Mouse (Mus musculus) brain, adult 2 months (tissue): ENCODE measurements around the gene Xrcc5.

Experiments
- DNase-seq: peaks from one replicate; pipeline ENCODE4 v3.0.0; 2011; ENCODE audit warnings: low read depth, low spot score

Gene Xrcc5

DNA sequence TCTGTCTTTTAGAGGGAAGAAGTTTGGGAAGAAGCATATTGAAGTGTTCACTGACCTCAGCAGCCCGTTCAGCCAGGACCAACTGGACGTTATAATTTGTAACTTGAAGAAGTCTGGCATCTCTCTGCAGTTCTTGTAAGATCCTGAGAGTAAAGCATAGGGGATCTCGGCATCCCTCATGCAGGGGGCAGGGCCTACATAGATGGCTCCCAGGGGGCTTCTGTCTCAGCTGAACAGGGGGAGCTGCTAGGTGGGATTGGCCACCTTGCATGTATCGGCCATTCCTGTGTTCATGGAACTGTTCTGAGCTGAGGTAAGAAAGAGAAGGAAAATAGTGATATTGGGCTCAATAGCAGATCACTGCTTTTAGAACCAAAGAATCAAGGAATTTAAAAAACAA, 8.2 kb downstream of the Xrcc5 start:
- DNase-seq, result no peak

DNA sequence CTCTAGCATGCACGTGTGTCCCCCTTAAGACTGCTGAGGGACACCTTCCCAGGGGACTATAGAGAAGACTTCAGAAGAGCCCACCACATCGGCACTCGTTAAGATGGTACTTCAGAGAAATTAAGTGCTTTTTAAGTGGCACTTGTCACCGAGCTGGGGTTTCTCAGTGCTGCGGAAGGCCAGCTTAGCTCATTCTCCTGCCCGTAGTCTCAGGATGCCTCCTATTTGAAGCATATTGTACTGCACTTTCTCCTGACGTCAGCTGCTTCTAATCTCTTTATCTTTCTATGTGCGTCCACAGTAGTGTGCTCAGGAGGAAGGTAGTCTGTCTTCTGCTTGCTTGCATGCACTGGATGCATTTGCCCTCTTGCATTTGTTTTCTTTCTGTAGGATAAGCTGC, 9.2 kb downstream of the Xrcc5 start:
- DNase-seq, result peak; percentile 10

DNA sequence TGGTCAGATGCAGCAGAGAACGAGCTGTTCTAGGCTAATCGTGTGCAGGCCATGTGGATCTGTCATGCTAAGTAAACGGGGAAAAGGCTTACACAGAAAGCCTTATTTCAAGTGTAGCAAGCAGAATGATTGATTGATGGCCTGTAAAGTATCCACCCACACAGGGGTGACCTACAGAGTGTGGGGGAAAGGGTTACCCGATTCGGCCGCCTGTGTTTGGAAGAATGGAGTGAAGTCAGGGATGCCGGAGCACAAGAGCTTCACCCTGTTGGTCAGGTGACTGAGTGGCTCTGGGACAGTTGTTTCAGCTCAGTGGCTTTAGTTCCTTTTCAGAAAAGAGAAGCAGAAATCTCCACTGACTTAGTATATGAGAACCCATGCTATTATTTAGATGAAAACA, 9.7 kb downstream of the Xrcc5 start:
- no peak for DNase-seq

DNA sequence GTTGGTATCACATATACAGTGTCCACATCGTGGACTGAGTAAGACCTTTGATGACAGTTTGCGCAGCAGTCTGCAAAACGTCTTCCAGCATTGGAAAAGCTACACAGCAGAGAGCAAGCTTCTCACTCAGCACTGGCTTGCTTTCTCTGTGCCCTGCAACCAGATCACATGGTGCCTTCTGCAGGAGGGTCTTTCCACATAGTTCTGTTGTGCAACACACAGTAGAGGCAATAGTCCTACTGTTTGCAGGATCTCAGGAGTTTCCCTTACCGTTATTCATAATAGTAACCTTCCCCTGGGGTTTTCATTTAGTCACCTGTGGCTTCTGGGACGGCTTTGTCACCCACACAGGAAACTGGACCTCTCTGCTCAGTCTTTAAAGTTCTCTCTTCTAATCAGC, 13.5 kb downstream of the Xrcc5 start:
- DNase-seq, result no peak

DNA sequence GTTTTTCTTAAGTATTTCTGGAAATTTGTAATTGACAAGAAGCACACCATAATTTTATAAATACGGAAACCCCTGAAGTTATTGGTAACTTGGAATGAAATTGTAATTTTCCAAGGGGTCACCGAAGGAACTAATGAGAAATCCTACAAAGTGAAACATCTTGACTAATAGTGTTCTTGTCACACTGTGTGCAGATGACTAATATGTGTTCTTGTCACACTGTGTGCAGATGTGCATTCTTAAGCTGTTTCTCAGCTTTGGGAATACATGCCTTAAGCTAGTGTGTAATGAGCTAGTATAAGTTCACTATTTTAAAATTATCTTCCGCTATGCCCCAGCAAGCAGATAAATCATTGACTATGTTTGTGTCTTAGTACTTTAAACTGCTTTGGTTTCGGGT, 16.0 kb downstream of the Xrcc5 start:
- no peak for DNase-seq

DNA sequence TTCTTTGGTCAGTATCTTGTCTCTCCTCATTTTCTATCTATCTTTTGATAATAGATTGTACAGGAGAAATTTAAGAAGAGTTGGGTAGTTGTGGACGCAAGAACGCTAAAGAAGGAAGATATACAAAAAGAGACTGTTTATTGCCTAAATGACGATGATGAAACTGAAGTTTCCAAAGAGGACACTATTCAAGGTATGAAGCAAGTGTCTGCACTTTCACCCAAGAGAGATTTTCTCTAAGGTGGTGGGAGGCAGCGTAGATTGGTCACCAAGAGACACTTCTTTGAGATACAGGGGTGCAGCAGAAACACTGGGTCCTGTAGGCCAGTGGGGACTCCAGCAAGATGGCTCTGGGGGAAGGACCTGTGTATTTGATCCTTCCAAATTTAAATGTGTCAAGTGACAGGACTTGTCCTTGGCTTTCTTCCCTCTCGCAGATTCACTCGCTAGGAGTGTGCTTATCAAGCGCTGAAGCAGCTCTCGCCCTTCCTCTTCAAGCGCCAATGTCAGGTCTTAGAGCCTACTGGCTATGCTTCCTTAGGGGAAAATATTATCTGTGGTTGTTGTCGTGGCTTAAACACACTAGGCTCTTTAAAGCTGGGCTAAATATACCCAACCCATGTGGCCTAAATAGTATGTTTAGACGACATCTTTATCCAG, 19.1 kb downstream of the Xrcc5 start:
- DNase-seq, result no peak

DNA sequence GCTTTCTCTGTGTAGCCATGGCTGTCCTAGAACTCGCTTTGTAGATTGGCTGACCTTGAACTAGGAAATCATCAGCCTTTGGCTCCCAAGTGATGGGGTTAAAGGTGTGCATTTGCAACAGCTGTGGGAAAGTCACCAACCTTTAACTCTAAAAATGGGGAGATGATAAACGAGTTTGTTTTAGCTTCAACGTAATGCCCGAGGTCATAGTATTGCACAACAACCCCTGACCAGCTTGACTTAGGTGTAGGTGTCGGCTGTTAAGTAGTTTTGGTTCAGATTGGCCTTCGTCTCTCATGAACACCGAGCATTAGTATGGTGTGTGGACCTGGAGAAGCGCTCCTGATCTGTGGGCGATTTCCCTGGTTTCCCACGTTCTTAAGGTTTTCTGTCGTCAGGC, 27.6 kb downstream of the Xrcc5 start:
- no peak for DNase-seq

DNA sequence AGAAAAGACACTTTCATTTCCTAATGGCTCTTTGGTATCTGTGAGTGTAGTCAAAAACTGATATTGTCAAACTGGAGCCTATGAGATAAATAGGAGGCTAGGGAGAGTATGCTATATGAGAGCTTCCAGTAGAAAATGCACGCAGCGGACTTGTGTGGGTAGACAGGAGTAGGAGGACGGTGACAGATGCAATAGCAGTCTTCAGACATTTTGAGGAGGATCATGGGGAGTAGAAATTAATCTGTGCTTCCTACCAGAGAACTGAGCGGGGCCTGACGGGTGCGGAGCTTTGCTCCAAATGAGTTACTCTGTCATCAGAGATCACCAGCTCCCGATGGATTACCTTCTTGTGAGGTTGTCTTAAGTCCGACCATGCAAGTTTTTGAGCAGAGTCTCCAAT, 29.6 kb downstream of the Xrcc5 start:
- peak; percentile 73 for DNase-seq

DNA sequence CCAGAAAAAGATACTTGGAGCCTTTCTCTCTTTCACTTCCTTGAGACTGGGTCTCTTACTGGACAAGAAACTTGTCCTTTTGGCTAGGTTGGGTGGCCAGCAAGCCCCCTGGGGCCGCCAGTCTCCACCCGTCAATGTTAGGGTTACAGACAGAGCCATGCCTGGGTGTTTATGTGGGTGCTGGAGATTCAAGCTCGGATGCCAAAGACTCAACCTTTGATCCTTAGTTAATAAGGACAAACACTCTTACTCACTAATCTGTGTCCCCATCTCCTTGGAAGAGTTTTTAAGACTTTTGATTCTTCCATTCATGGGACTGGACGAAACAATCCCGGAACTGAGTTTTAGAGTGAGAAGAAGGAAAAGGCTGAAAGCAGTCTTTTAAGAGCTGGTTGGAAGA, 31.1 kb downstream of the Xrcc5 start:
- no peak for DNase-seq

DNA sequence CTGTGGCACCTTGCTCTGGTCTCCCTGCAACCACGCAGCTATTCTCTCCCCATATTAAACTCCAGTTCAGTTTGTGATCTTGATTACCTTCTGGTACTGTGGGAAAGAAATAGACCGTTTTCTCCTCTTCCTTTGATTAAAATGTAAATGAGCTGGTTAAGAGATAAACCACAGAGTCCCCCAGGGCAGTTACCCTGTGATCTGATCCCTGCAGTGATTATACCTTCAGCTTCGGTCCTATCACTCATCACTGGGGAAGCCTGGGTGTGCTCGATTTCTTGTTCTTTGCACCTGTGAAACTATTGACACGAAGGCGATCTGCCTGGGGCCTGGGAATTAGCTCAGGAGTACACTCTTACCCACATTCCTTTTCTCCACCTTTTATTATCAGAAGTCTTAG, 40.7 kb downstream of the Xrcc5 start:
- DNase-seq, result no peak

DNA sequence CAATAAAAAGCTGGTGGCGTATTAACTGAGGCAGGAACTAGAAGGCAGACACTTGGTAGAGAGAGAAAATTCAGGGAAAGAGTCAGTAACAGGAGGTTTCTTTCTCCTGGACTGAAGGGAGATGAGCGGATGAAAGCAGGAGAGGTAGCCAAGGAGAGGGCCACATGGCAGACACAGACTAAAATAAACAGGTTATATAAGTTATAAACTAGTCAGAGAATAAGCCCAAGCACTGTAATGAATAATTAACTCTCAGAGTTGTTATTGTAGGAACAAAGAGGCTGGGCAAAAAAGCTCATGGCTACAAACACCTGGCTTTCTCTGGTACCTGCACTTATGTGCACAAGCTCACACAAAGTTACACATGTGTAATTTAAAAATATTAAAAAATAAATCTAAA, 47.6 kb downstream of the Xrcc5 start:
- DNase-seq, result no peak

DNA sequence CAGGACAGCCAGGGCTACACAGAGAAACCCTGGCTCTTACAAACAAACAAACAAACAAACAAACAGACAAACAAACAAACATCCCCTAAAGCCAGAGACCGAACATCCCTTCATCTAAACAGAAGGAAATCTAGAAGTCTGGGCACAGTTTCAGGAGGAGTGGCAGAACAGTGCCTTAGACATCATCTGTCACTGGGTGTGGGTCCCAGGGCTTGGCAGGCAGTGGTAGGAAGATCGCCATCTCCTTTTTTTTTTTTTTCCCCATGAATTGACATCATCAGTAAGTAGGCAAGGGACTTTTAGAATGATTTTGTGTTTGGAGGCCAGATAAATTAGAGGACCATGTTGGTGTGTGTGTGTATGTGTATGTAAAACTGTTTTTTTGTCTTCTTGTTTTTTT, 51.0 kb downstream of the Xrcc5 start:
- no peak for DNase-seq

DNA sequence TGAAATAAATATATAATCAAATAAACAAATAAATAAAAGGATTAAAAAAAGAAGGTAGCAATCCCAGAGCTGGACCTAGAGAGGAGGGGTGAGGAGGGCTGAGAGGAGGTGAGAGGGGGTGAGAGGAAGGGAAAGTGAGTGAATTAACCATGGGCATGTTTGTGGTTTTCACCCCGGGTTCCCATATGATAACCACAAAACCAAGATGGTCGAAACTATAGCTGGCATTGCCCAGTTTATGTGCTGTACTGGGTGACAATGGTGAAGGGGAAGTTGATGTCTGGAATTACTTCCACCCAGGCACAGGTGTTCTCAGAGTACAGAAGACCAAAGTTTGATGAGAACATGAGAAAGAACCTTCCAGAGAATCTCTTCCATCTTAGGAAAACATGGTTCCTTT, 52.2 kb downstream of the Xrcc5 start:
- DNase-seq, result no peak

DNA sequence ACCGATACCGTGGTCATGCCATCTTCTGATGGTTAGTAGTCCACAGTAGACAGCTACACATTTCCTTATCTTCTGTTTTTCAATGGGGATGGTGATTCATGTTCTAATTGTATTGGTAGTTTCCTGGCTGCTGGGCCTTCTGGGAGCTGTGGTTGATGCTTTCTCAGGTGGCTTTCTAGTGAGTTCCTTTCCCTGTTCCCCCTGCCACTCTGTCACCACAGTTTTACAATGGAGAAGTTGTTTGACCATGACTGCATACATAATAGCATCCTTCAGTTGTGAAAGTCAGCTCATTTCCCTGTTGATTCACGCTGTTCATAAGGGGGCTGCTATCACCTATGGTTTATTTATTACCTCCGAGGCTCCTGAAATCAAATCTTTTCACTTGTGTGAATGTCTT, 53.6 kb downstream of the Xrcc5 start:
- DNase-seq, result no peak

DNA sequence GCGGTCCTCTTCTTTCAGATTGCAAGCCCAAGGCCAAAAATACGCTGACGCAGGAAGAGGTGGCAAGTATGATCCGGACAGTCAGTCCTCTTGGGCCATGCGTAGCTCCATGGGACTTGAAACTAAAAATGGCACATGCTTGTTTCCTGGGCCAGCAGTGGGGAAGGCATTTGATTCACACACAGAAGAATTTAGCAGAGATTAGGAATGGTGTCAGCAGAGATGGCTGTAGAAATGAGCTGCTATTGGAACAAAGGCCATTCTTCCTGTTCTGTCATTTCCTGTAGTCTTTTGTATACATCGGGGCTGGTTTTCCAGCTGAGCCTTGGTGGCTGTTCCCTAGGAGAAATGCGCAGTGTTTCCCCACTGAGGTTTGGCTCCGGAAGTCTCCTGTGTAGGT, 57.4 kb downstream of the Xrcc5 start:
- DNase-seq, result peak; percentile 36

DNA sequence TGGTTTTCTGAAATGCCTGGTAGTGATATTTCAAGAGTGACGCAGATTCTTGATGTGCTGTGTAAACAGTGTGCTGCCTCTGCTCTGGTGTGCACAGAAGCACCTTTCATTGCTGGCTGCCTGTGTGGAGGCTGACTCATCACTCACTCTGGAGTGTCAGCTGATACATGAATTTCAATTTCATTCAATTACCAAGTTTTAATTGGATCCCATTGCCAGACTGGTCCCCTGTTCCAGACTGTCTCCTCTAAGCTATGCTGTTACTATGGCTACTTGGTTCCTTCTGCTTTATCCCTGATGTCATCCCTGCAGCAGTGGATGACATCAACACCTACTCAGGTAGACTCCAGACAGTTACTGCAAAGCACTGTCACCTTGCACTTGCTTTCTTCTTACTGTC, 65.3 kb downstream of the Xrcc5 start:
- DNase-seq, result peak; percentile 82

DNA sequence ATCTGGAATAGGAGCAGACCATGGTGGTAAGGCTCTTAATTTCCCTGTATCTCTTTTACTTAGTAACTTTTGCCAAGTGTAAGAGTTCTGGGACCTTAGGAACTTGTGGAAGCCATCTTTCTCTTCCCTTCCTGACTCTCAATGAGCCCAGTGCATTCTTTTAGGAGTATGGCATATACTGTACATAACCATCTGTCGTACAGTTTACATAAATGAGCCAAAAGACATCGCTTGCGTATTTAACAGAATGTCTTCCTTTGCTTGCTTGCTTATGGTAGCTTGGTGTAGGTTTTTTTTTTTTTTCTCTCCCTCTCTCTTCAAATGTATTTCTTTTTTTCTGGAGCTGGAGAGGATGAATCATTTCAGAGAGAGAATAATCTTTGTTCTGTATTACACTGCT, 65.7 kb downstream of the Xrcc5 start:
- DNase-seq, result peak; percentile 29

DNA sequence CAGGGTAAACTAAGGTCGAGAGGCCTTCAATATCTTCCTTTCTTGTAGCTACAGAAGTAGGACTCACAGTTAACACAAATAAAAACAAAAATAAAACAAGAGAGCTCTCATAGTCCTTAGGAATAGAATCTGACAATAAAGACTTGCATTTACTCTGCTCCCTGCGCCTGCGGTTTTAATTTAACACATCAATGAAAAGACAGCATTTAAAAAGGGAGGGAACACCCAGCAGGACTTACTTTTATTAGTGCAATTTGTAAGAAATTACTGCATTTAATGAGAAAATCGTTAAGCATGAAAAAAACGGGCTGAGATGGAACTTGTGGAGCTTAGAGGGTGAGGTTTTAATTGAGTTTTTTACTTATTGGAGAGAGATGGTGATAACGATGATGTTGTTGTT, 66.4 kb downstream of the Xrcc5 start:
- DNase-seq, result no peak

DNA sequence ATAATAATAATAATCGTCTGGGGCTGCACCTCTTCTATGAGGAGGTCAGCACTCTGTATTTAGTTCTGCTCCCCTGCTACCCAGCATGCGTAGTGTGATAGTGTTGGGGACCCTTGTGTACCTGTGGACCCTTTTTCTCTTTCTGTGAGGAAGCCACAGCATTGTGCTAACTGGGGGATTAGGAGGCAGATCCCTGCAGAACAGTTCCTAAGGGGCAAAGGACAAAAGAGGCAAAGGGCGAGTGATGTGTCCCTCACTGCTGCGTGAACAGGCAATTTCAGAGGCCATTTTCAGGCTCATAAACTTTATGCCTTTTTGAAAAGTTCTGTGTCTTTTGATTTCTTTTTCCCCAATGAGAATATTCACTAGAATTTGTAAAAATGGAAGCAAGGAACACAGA, 66.8 kb downstream of the Xrcc5 start:
- no peak for DNase-seq

DNA sequence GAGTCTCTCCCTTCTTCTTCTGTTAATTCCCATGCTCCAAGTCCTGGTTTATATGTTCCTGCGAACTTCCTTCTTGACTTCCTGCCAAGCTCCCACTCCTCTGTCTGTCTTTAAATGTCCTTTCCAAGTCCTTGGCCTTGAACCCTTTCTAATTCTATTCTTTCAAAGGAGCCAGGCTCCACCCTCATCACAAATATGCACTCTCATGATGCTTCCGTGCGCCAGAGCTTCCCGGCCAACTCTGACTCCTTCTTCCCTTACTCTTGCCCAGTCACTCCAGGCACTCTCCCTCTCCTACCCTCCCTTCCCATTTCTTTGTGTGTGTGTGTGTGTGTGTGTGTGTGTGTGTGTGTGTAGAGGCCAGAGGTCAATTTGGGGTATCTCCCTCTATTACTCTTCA, 70.9 kb downstream of the Xrcc5 start:
- no peak for DNase-seq

DNA sequence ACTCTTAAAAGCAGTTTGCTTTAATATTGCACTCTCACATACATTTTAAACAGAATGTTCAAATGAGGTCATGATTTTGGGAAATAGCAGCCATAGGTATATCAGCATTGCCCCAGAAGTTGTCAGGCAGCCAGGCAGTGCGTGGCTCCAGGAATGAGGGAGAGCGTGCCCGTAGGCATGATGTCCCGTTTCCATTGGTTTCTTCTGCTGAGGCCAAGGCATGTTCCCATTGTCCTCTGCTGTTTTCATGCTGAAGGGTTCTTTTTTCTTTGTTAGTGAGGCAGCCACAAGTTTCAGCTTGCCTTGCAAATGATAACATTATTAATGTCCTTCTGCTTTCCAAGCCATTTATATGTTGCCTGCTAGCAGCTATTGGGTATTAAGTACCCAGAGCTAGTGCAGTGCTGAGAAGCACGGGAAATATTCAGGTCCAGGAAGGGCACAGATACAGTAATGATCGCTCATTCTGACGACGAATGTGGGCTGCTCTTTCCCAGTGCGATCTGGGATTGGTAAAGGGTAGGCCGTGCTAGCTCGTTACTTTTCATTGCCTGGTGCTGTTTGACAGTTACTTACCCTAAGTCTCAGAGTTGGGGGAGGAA, 72.6 kb downstream of the Xrcc5 start:
- DNase-seq, result no peak

DNA sequence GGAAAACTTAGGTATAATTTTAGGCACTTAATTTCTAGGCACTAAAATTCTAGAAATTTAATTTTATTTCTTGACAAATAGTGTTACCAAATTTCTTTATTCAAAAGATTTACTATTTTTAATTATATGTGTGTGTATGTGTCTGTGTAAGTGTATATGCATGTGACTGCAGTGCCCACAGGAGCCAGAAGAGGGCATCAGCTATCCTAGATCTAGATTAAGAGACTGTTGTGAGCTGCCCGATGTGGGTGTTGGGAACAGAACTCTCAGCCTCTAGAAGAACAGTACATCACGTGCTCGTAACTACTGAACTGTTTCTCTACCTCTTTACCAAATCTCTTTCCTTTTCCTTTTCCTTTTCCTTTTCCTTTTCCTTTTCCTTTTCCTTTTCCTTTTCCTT, 73.3 kb downstream of the Xrcc5 start:
- DNase-seq, result no peak

DNA sequence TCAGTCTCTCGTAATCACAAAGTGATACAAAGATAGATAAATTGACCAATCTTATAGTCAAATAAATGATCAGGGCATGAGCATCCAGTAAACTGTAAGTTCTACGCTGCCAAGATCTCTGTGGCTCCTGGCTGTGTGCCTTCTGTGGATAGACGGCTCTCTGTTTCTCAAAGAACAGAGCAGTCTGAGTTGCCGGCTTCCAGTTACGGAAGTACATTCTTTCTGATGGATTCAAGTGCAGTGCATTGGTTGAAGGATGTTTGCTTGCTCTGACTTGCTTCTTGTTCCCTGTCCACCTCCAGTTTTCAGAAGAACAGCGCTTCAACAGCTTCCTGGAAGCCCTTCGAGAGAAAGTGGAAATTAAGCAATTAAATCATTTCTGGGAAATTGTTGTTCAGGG, 75.8 kb downstream of the Xrcc5 start:
- peak; percentile 22 for DNase-seq

DNA sequence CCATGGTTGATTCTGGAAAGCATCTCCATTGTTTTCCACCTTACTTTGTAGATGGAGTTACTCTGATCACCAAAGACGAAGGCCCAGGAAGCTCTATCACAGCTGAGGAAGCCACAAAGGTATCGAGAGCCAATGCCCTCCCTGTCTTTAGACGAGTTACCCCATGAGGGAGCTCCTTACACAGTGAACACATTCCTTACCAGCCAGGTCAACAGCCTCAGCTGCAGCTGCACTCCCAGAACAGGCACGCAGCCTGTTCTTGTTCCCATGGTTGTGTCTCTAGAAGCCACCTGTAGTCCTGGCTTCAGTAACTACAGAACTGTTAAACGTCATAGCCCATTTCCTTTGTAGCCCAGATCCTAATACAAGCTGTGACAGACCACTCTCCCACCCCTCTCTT, 76.4 kb downstream of the Xrcc5 start:
- peak; percentile 34 for DNase-seq
